Comparison of ENCODE assay signal across 8 mouse cellular contexts in genomic region chr13:31811542-31812021, GRCm38 (mm10). TPM values are rescaled to one million over a fixed set of nuclear protein-coding genes. Genes with fewer than 3 reads are reported as not detected.
A peak's percentile ranks its signal among the peaks of the same experiment; 100 is the strongest.
DNase-seq lines count a peak whose midpoint lies in the region; ATAC-seq and TF ChIP-seq lines count a peak whose summit lies in the region.

No protein-coding gene starts in this region.

- peak overlapping the region; percentile 59 for H3K4me3 ChIP-seq in heart, embryonic 13.5 days
- H3K4me3 ChIP-seq in hindbrain, embryonic 13.5 days, result peak overlapping the region; percentile 36
- H3K4me3 ChIP-seq in midbrain, embryonic 15.5 days, result peak overlapping the region; percentile 26
- no peak overlapping the region for H3K4me3 ChIP-seq in cerebellum, adult 2 months (replicated peaks; ENCODE audit: insufficient read depth, low read depth, low read length)

- no peak for TF ChIP-seq CTCF in cerebellum, adult 2 months (IDR thresholded peaks at IDR 0.05; ENCODE audit: borderline replicate concordance, insufficient read depth, low read depth, low read length)

- DNase-seq in heart, postnatal 36 days, result no peak
- DNase-seq in adrenal gland, postnatal 25 days, result peak; percentile 35
- DNase-seq in cerebellum, adult 2 months, result no peak

- ATAC-seq in heart, embryonic 13.5 days (ENCODE audit: extremely low read depth, insufficient number of reproducible peaks, low FRiP score, low TSS enrichment), result no peak
- no peak for ATAC-seq in hindbrain, embryonic 13.5 days (ENCODE audit: low FRiP score)
- 0 out of 2 replicates have a peak, but pooled peaks have one; percentile 5 for ATAC-seq in midbrain, embryonic 15.5 days (replicated peaks)
- ATAC-seq in megakaryocyte progenitor cell, adult 5-6 weeks (replicated peaks; ENCODE audit: poor library complexity), result no peak
- no peak for ATAC-seq in cerebellum, adult (ENCODE audit: insufficient number of reproducible peaks, low FRiP score, low TSS enrichment)

- no peak for TF ChIP-seq POLR2A in cerebellum, adult 2 months (IDR thresholded peaks at IDR 0.05; ENCODE audit: borderline replicate concordance, insufficient read depth, low read length)

- WGBS in heart, embryonic 13.5 days, result 12% methylated on average over 44 of the region's 44 CpGs
- 5% methylated on average over 43 of the region's 44 CpGs for WGBS in hindbrain, embryonic 13.5 days
- WGBS in midbrain, embryonic 15.5 days, result 6% methylated on average over 44 of the region's 44 CpGs
- 40% methylated on average over 44 of the region's 44 CpGs for WGBS in cerebellum, adult 2 months

- peak overlapping the region; percentile 71 for H3K4me2 ChIP-seq in heart, embryonic 13.5 days
- H3K4me2 ChIP-seq in hindbrain, embryonic 13.5 days, result peak overlapping the region; percentile 42
- peak overlapping the region; percentile 36 for H3K4me2 ChIP-seq in midbrain, embryonic 15.5 days

- intact Hi-C loops in heart, postnatal 36 days (cut with DNase I), result no loop called here

- peak overlapping the region; percentile 87 for H3K9ac ChIP-seq in heart, embryonic 13.5 days
- peak overlapping the region; percentile 65 for H3K9ac ChIP-seq in hindbrain, embryonic 13.5 days
- H3K9ac ChIP-seq in midbrain, embryonic 15.5 days, result no peak overlapping the region; the same call in 1 of the 2 replicates

- H3K27me3 ChIP-seq in heart, embryonic 13.5 days (replicated peaks), result peaks cover 79% of the 10 kb centered on the region
- peaks cover 95% of the 10 kb centered on the region for H3K27me3 ChIP-seq in hindbrain, embryonic 13.5 days
- H3K27me3 ChIP-seq in midbrain, embryonic 15.5 days (replicated peaks), result peaks cover 88% of the 10 kb centered on the region
- peaks cover 11% of the 10 kb centered on the region; the same call in 1 of the 2 replicates for H3K27me3 ChIP-seq in cerebellum, adult 2 months (ENCODE audit: control insufficient read depth, insufficient read depth, low read length)

- peak overlapping the region; percentile 79 for H3K27ac ChIP-seq in heart, embryonic 13.5 days (replicated peaks)
- H3K27ac ChIP-seq in hindbrain, embryonic 13.5 days, result peak overlapping the region; percentile 40; the same call in 1 of the 2 replicates
- H3K27ac ChIP-seq in midbrain, embryonic 15.5 days, result no peak overlapping the region
- no peak overlapping the region for H3K27ac ChIP-seq in cerebellum, adult 2 months (ENCODE audit: insufficient read depth, low read length)

- H3K4me1 ChIP-seq in heart, embryonic 13.5 days, result peaks cover 45% of the 10 kb centered on the region
- peaks cover 28% of the 10 kb centered on the region for H3K4me1 ChIP-seq in hindbrain, embryonic 13.5 days (replicated peaks)
- H3K4me1 ChIP-seq in midbrain, embryonic 15.5 days, result peaks cover 29% of the 10 kb centered on the region
- no peaks in the 10 kb centered on the region; the same call in 1 of the 2 replicates for H3K4me1 ChIP-seq in cerebellum, adult 2 months (ENCODE audit: control insufficient read depth, insufficient read depth, low read length)

- H3K9me3 ChIP-seq in heart, embryonic 13.5 days, result no peaks in the 10 kb centered on the region
- H3K9me3 ChIP-seq in hindbrain, embryonic 13.5 days, result no peaks in the 10 kb centered on the region
- H3K9me3 ChIP-seq in midbrain, embryonic 15.5 days, result no peaks in the 10 kb centered on the region

- H3K36me3 ChIP-seq in heart, embryonic 13.5 days, result no peaks in the 10 kb centered on the region; the same call in 1 of the 2 replicates
- no peaks in the 10 kb centered on the region for H3K36me3 ChIP-seq in hindbrain, embryonic 13.5 days
- no peaks in the 10 kb centered on the region for H3K36me3 ChIP-seq in midbrain, embryonic 15.5 days (replicated peaks)

RNA-seq across cellular contexts. Expression of gene Foxc1, which starts 5.1 kb away (rescaled TPM):
- 1.4 and 1.6 TPM in 2 replicates for polyA plus RNA-seq in heart, embryonic 13.5 days (2015; fragmentation: Nextera tagmentation; extraction: Ambion mirVana)
- total RNA-seq in heart, postnatal 36 days (2021), result 1 to 10 TPM; 5.0 to 5.1 TPM
- total RNA-seq in adrenal gland, postnatal 25 days (2021), result 7.3 and 8.1 TPM in 2 replicates
- polyA plus RNA-seq in hindbrain, embryonic 13.5 days (2015; fragmentation: Nextera tagmentation; extraction: Ambion mirVana), result 1.3 and 1.7 TPM in 2 replicates
- 1.6 and 1.7 TPM in 2 replicates for polyA plus RNA-seq in midbrain, embryonic 15.5 days (2015; fragmentation: Nextera tagmentation; extraction: Ambion mirVana)
- 0.02 TPM in 1 of 2 replicates, not detected in the other for total RNA-seq in megakaryocyte progenitor cell, adult 5-6 weeks (2015)
- total RNA-seq in megakaryocyte progenitor cell, adult 5-6 weeks (2017), result not detected in 2 replicates
- polyA plus RNA-seq in cerebellum, adult 2 months (2012; rRNA removed), result 1.9 and 2.0 TPM in 2 replicates

Comparison
In these comparisons a context has a peak if more than half of its experiments do, and no peak if none do; other contexts are left out.
1. H3K27ac ChIP-seq: peak in heart, embryonic 13.5 days (single experiment) and hindbrain, embryonic 13.5 days (single experiment); none in midbrain, embryonic 15.5 days (single experiment) and cerebellum, adult 2 months (single experiment).
2. Peak in every context shown above with its lines, with median percentiles within 50 percentile points of each other: H3K4me2 ChIP-seq.